Mouse (Mus musculus): ENCODE measurements at regions not wholly inside any gene's neighbourhood (a gene's known extent, or its start where the extent isn't known, plus 50 kb on each side); places are given as distances from the start of the nearest gene placed in this dataset.

GRCm38 (mm10) chr1:41391071-41391470 is 585.7 kb downstream of the Tmem182 start:
- no peak for DNase-seq (ENCODE audit: extremely low spot score in 1 of 2, low spot score in 1 of 2)

- DNase-seq (ENCODE audit: extremely low spot score in 1 of 2, low spot score in 1 of 2): no peak
Measured at GRCm38 (mm10) chr1:41393287-41393686, 587.9 kb downstream of the Tmem182 start.

GRCm38 (mm10) chr1:41395081-41395480 is 589.7 kb downstream of the Tmem182 start:
- no peak for DNase-seq (ENCODE audit: extremely low spot score in 1 of 2, low spot score in 1 of 2)

- DNase-seq (ENCODE audit: extremely low spot score in 1 of 2, low spot score in 1 of 2): peak in 1 of 2 experiments; percentile 25
Measured at GRCm38 (mm10) chr1:41410533-41410932, 605.1 kb downstream of the Tmem182 start.

- DNase-seq (ENCODE audit: extremely low spot score in 1 of 2, low spot score in 1 of 2): peak in 1 of 2 experiments; percentile 20
Measured at GRCm38 (mm10) chr1:41411641-41412040, 606.2 kb downstream of the Tmem182 start.

GRCm38 (mm10) chr1:41412078-41412477 is 606.7 kb downstream of the Tmem182 start:
- no peak for DNase-seq (ENCODE audit: extremely low spot score in 1 of 2, low spot score in 1 of 2)

- no peak for DNase-seq (ENCODE audit: extremely low spot score in 1 of 2, low spot score in 1 of 2)
Measured at GRCm38 (mm10) chr1:41420489-41421327, 615.3 kb downstream of the Tmem182 start.

GRCm38 (mm10) chr1:41427853-41428252 is 622.5 kb downstream of the Tmem182 start:
- peak in 1 of 2 experiments; percentile 14 for DNase-seq (ENCODE audit: extremely low spot score in 1 of 2, low spot score in 1 of 2)

- DNase-seq (ENCODE audit: extremely low spot score in 1 of 2, low spot score in 1 of 2): no peak
Measured at GRCm38 (mm10) chr1:41431127-41431690, 625.8 kb downstream of the Tmem182 start.

- DNase-seq (ENCODE audit: extremely low spot score in 1 of 2, low spot score in 1 of 2): no peak
Measured at GRCm38 (mm10) chr1:41435379-41435778, 630.0 kb downstream of the Tmem182 start.

GRCm38 (mm10) chr1:41449972-41450371 is 644.6 kb downstream of the Tmem182 start:
- no peak for DNase-seq (ENCODE audit: extremely low spot score in 1 of 2, low spot score in 1 of 2)

Data from layer of hippocampus, postnatal 25 days (tissue).